Mouse (Mus musculus): ENCODE measurements at regions not wholly inside any gene's neighbourhood (a gene's known extent, or its start where the extent isn't known, plus 50 kb on each side); places are given as distances from the start of the nearest gene placed in this dataset.

DNA sequence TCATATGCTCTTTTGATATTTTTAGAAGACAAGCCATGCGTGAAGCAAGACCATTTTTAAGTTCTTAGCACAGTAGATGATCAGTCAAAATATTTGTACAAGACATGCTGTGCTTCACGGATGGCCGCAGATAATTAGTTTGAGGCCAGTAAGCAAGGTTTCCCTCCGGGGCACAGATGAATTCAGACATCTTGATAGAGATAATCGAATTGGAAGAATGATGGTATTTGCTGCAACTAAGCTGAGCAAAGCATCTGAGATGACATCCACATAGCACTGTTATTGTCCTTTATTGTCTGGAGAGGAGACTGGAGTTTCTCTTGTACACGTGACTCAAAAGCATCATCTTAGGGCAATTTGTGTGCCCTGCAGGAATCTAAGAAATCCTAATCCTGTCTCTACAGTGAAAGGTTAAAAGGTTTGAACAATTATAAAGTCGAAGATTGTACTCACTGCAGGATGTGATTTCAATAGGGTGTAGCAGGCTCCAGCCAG is 335.5 kb downstream of the Gja1 start:
- TF ChIP-seq CTCF (IDR thresholded peaks at IDR 0.05; ENCODE audit: insufficient read depth, low read depth, low read length) = no peak
- TF ChIP-seq POLR2A (IDR thresholded peaks at IDR 0.05; ENCODE audit: insufficient read depth, low read depth, low read length) = no peak

All from olfactory bulb, adult 2 months (tissue).